Mouse (Mus musculus): ENCODE measurements at regions not wholly inside any gene's neighbourhood (a gene's known extent, or its start where the extent isn't known, plus 50 kb on each side); places are given as distances from the start of the nearest gene placed in this dataset.

GRCm38 (mm10) chr5:44284384-44284783 is 58.0 kb upstream of the Tapt1 start:
- no peak for TF ChIP-seq E2F4 (IDR thresholded peaks at IDR 0.05; ENCODE audit: insufficient read depth)
- no peak for TF ChIP-seq MYOD1 (IDR thresholded peaks at IDR 0.05; ENCODE audit: control insufficient read depth in 1 of 3, insufficient read length in 2 of 3, low read depth in 2 of 3)
- no peak for TF ChIP-seq TCF12 (IDR thresholded peaks at IDR 0.05; ENCODE audit: insufficient read depth, poor library complexity, severe bottlenecking)
- TF ChIP-seq POLR2A (IDR thresholded peaks at IDR 0.05; ENCODE audit: insufficient read length, low read depth), result no peak
- TF ChIP-seq REST (IDR thresholded peaks at IDR 0.05; ENCODE audit: insufficient read depth, insufficient read length), result no peak
- no peak for TF ChIP-seq POLR2AphosphoS2 (IDR thresholded peaks at IDR 0.05; ENCODE audit: insufficient read length, low read depth)
- TF ChIP-seq MAX (IDR thresholded peaks at IDR 0.05; ENCODE audit: low read depth), result no peak
- TF ChIP-seq USF1 (IDR thresholded peaks at IDR 0.05; ENCODE audit: low read depth), result no peak
- TF ChIP-seq TCF3 (IDR thresholded peaks at IDR 0.05; ENCODE audit: insufficient read length, low read depth), result no peak
- TF ChIP-seq CEBPB (IDR thresholded peaks at IDR 0.05; ENCODE audit: insufficient read depth, poor library complexity, severe bottlenecking), result peak; percentile 61
- TF ChIP-seq MYOG (IDR thresholded peaks at IDR 0.05; ENCODE audit: control insufficient read depth in 1 of 3, insufficient read depth in 1 of 3, insufficient read length in 2 of 3, low read depth in 2 of 3), result no peak
